Mouse (Mus musculus) embryo, embryonic 11.5 days (tissue): ENCODE measurements at regions not wholly inside any gene's neighbourhood (a gene's known extent, or its start where the extent isn't known, plus 50 kb on each side); places are given as distances from the start of the nearest gene placed in this dataset.
A peak's percentile ranks its signal among the peaks of the same experiment; 100 is the strongest.

Source experiments
- DNase-seq: peaks from one replicate; pipeline ENCODE4 v3.0.0-alpha.2; 2012; ENCODE audit warnings: low read depth, low spot score

GRCm38 (mm10) chr15:25129572-25129971 is 284.0 kb downstream of the Basp1 start:
- no peak for DNase-seq

- no peak for DNase-seq
These were observed 293.1 kb downstream of the Basp1 start for GRCm38 (mm10) chr15:25120441-25120840.

- peak; percentile 53 for DNase-seq
These were observed 295.6 kb downstream of the Basp1 start for GRCm38 (mm10) chr15:25117980-25118379.

- DNase-seq, result no peak
These were observed 310.8 kb downstream of the Basp1 start for GRCm38 (mm10) chr15:25102727-25103126.

- peak; percentile 2 for DNase-seq
These were observed 319.8 kb downstream of the Basp1 start for GRCm38 (mm10) chr15:25093758-25094157.

- no peak for DNase-seq
These were observed 343.9 kb downstream of the Basp1 start for GRCm38 (mm10) chr15:25069701-25070100.

GRCm38 (mm10) chr15:25059347-25059746 is 354.2 kb downstream of the Basp1 start:
- DNase-seq, result no peak

- DNase-seq, result no peak
These were observed 365.7 kb downstream of the Basp1 start for GRCm38 (mm10) chr15:25047875-25048274.

GRCm38 (mm10) chr15:25046514-25047138 is 366.9 kb downstream of the Basp1 start:
- no peak for DNase-seq

GRCm38 (mm10) chr15:25036231-25036630 is 377.3 kb downstream of the Basp1 start:
- no peak for DNase-seq

- no peak for DNase-seq
These were observed 385.7 kb downstream of the Basp1 start for GRCm38 (mm10) chr15:25027865-25028264.

GRCm38 (mm10) chr15:25026786-25027461 is 386.6 kb downstream of the Basp1 start:
- DNase-seq, result no peak

- DNase-seq, result no peak
These were observed 387.2 kb downstream of the Basp1 start for GRCm38 (mm10) chr15:25026351-25026750.

- DNase-seq, result no peak
These were observed 392.6 kb downstream of the Basp1 start for GRCm38 (mm10) chr15:25020916-25021315.

- no peak for DNase-seq
These were observed 394.1 kb downstream of the Basp1 start for GRCm38 (mm10) chr15:25019352-25019941.

- DNase-seq, result no peak
These were observed 394.6 kb downstream of the Basp1 start for GRCm38 (mm10) chr15:25018937-25019336.

- DNase-seq, result no peak
These were observed 405.8 kb downstream of the Basp1 start for GRCm38 (mm10) chr15:25007720-25008119.

- DNase-seq, result no peak
These were observed 413.4 kb downstream of the Basp1 start for GRCm38 (mm10) chr15:25000171-25000570.

GRCm38 (mm10) chr15:24993325-24993673 is 420.3 kb downstream of the Basp1 start:
- DNase-seq, result no peak

- DNase-seq, result no peak
These were observed 420.8 kb downstream of the Basp1 start for GRCm38 (mm10) chr15:24992665-24993324.

GRCm38 (mm10) chr15:24990082-24990786 is 423.3 kb downstream of the Basp1 start:
- DNase-seq, result no peak

GRCm38 (mm10) chr15:24980841-24981240 is 432.7 kb downstream of the Basp1 start:
- DNase-seq, result no peak
